8 mouse cellular contexts compared by ENCODE assay signal in the genomic region with DNA sequence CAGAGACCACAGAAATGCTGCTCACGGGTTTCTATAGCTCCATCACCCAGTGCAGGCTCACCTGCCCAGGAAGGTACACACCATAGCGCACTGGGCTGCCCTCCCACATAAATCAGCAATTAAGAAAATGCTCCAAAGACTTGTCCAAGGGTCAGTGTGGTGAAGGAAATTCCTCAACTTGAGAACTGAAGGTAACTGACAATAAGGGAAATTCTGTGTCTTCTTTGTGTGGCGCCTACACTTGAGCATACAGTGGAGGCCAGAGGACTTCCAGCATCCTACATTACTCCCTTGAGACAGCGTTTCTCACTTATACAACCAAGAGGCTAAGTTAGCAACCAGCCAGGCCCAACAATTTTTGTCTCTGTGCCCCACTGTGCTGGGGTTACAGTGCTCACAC. TPM values are rescaled to one million over a fixed set of nuclear protein-coding genes. Genes with fewer than 3 reads are reported as not detected.
A peak's percentile ranks its signal among the peaks of the same experiment; 100 is the strongest.
DNase-seq lines count a peak whose midpoint lies in the region; ATAC-seq and TF ChIP-seq lines count a peak whose summit lies in the region.

No protein-coding gene starts in this region.

- no peak for ATAC-seq in heart, embryonic 15.5 days (replicated peaks; ENCODE audit: insufficient number of reproducible peaks, insufficient read depth, low FRiP score, low read depth)
- ATAC-seq in hindbrain, embryonic 11.5 days (ENCODE audit: low FRiP score) = no peak

- H3K9ac ChIP-seq in heart, embryonic 15.5 days = peak overlapping the region; percentile 80
- peak overlapping the region; percentile 98 for H3K9ac ChIP-seq in MEL (ENCODE audit: control insufficient read depth, low read depth, low read length, poor library complexity, severe bottlenecking)
- H3K9ac ChIP-seq in hindbrain, embryonic 11.5 days (ENCODE audit: low read depth, low read length) = no peak overlapping the region

- peak overlapping the region; percentile 95 for H3K4me3 ChIP-seq in heart, embryonic 15.5 days
- H3K4me3 ChIP-seq in MEL (ENCODE audit: control insufficient read depth in 1 of 2, insufficient read depth in 1 of 2, low read depth in 2 of 2, low read length in 2 of 2) (peak overlapping the region; percentile 73 to 98), macrophage (ENCODE audit: inconsistent target) (peak overlapping the region; percentile 98)
- H3K4me3 ChIP-seq in hindbrain, embryonic 11.5 days (ENCODE audit: low read depth, low read length) = peak overlapping the region; percentile 84

- H3K4me1 ChIP-seq in heart, embryonic 15.5 days (replicated peaks) = peaks cover 21% of the 10 kb centered on the region
- H3K4me1 ChIP-seq in MEL (ENCODE audit: control insufficient read depth in 1 of 2, insufficient read depth in 2 of 2, low read length in 2 of 2) = peaks cover 3 to 14% of the 10 kb centered on the region in 2 experiments; a peak in 3 of 4 replicates
- H3K4me1 ChIP-seq in hindbrain, embryonic 11.5 days (replicated peaks; ENCODE audit: control insufficient read depth, insufficient read depth, low read length) = peaks cover 4% of the 10 kb centered on the region

- TF ChIP-seq EP300 in MEL (IDR thresholded peaks at IDR 0.05; ENCODE audit: low read depth in 1 of 2, low read length in 2 of 2) = no peak

- DNase-seq in heart, postnatal 4 days = no peak
- DNase-seq in MEL (ENCODE audit: low read depth, low spot score) = peak; percentile 22
- DNase-seq in hindbrain, embryonic 11.5 days (ENCODE audit: low spot score) = no peak
- no peak for DNase-seq in thymus, postnatal 25 days
- no peak for DNase-seq in left cerebral cortex, postnatal 36 days (ENCODE audit: low spot score in 2 of 2)
- no peak for DNase-seq in cerebellum, postnatal 4 days (ENCODE audit: low spot score in 2 of 2)

- no peaks in the 10 kb centered on the region for H3K9me3 ChIP-seq in heart, embryonic 15.5 days (replicated peaks)
- H3K9me3 ChIP-seq in MEL (replicated peaks; ENCODE audit: insufficient read depth, low read length) = no peaks in the 10 kb centered on the region
- no peaks in the 10 kb centered on the region for H3K9me3 ChIP-seq in hindbrain, embryonic 11.5 days (ENCODE audit: control insufficient read depth, low read length)

- no peaks in the 10 kb centered on the region for H3K27me3 ChIP-seq in heart, embryonic 15.5 days
- H3K27me3 ChIP-seq in MEL (ENCODE audit: control insufficient read depth in 1 of 2, insufficient read depth in 2 of 2, low read length in 2 of 2) = no peaks in the 10 kb centered on the region
- no peaks in the 10 kb centered on the region for H3K27me3 ChIP-seq in hindbrain, embryonic 11.5 days (ENCODE audit: control insufficient read depth, insufficient read depth, low read length)

- TF ChIP-seq POLR2A in MEL (IDR thresholded peaks at IDR 0.05; ENCODE audit: control insufficient read depth in 1 of 2, insufficient read depth in 1 of 2, low read depth in 1 of 2, low read length in 2 of 2, poor library complexity in 1 of 2) = no peak

- H3K36me3 ChIP-seq in heart, embryonic 15.5 days = peaks cover 6% of the 10 kb centered on the region; the same call in 1 of the 2 replicates
- peaks cover 8 to 14% of the 10 kb centered on the region in 2 experiments; a peak in 3 of 4 replicates for H3K36me3 ChIP-seq in MEL (ENCODE audit: control insufficient read depth in 1 of 2, insufficient read depth in 2 of 2, low read length in 2 of 2)
- no peaks in the 10 kb centered on the region for H3K36me3 ChIP-seq in hindbrain, embryonic 11.5 days (ENCODE audit: control insufficient read depth, insufficient read depth, low read length)
- H3K36me3 ChIP-seq in macrophage (ENCODE audit: inconsistent target) = peaks cover under 1% of the 10 kb centered on the region; the same call in 1 of the 2 replicates

- H3K79me2 ChIP-seq in MEL (ENCODE audit: control insufficient read depth, insufficient read depth, low read length, poor library complexity) (peaks cover 55% of the 10 kb centered on the region), macrophage (ENCODE audit: inconsistent target) (peaks cover 68% of the 10 kb centered on the region)

- no peak for TF ChIP-seq CTCF in MEL (IDR thresholded peaks at IDR 0.05 in 2 of 3, conservative IDR thresholded peaks at IDR 0.05 in 1 of 3; ENCODE audit: control insufficient read depth in 1 of 3, insufficient read depth in 1 of 3, low read depth in 2 of 3, low read length in 3 of 3, poor library complexity in 1 of 3, severe bottlenecking in 1 of 3)

- WGBS in heart, embryonic 15.5 days = 58% methylated on average over 4 of the region's 4 CpGs
- WGBS in hindbrain, embryonic 11.5 days = 84% methylated on average over 4 of the region's 4 CpGs
- WGBS in macrophage (ENCODE audit: missing documents) = 61% methylated on average over 4 of the region's 4 CpGs

- peak overlapping the region; percentile 82 for H3K4me2 ChIP-seq in heart, embryonic 15.5 days
- peak overlapping the region; percentile 37 for H3K4me2 ChIP-seq in hindbrain, embryonic 11.5 days (replicated peaks; ENCODE audit: low read depth, low read length)

- TF ChIP-seq RAD21 in MEL (IDR thresholded peaks at IDR 0.05; ENCODE audit: low read depth, low read length) = no peak

- intact Hi-C loops in left cerebral cortex, postnatal 36 days (cut with DNase I) = loop anchor here (5.0 kb wide), 2 partner anchors 61 to 111 kb away; partner anchors contain the start of genes Ccno and Cdc20b

- no peak overlapping the region for H3K27ac ChIP-seq in heart, embryonic 15.5 days
- H3K27ac ChIP-seq in MEL (ENCODE audit: control insufficient read depth, low read depth, low read length) = no peak overlapping the region
- no peak overlapping the region for H3K27ac ChIP-seq in hindbrain, embryonic 11.5 days (ENCODE audit: low read depth, low read length)
- no peak overlapping the region for H3K27ac ChIP-seq in macrophage

TF ChIP-seq in MEL, 35 proteins besides CTCF, POLR2A, EP300 and RAD21:
- no peak for TF ChIP-seq BHLHE40 (IDR thresholded peaks at IDR 0.05; ENCODE audit: borderline replicate concordance, low read depth, low read length)
- TF ChIP-seq E2F4 (IDR thresholded peaks at IDR 0.05; ENCODE audit: borderline replicate concordance, low read depth, low read length) = no peak
- no peak for TF ChIP-seq ETS1 (IDR thresholded peaks at IDR 0.05; ENCODE audit: low read depth, low read length)
TF ChIP-seq in MEL: peak in this region for 0.

RNA-seq across cellular contexts. Expression of gene Mtrex, which starts 1.2 kb away (rescaled TPM):
- 38.1 and 44.9 TPM in 2 replicates for polyA plus RNA-seq in heart, embryonic 15.5 days (2015; fragmentation: Nextera tagmentation; extraction: Ambion mirVana)
- total RNA-seq in heart, postnatal 4 days (2021) = 10 to 100 TPM; 29.5 to 33.1 TPM
- 55.1 and 57.4 TPM in 2 replicates for total RNA-seq in MEL (2012; rRNA removed)
- 10 to 100 TPM; 62.2 to 96.5 TPM for polyA plus RNA-seq in MEL (2012; ENCODE audit: insufficient read depth in 1 of 2, insufficient read length in 2 of 2, low read depth in 1 of 2, low replicate concordance in 2 of 2, missing spikeins in 1 of 2)
- polyA plus RNA-seq in hindbrain, embryonic 11.5 days (2014; fragmentation: Nextera tagmentation; extraction: Ambion mirVana) = 94.7 and 103 TPM in 2 replicates
- total RNA-seq in macrophage (2018; cell fraction: chromatin; rRNA removed) = 100 to 1,000 TPM in 22 of 26 experiments, 10 to 100 TPM in 4; 87.6 to 234 (median 120) TPM
- 10 to 100 TPM; 23.9 to 37.4 (median 29.6) TPM for total RNA-seq in macrophage (2018; cell fraction: cytosol; rRNA removed)
- total RNA-seq in macrophage (2018; cell fraction: nucleus; rRNA removed) = 100 to 1,000 TPM in 2 of 26 experiments, 10 to 100 TPM in 24; 49.4 to 124 (median 65.1) TPM
- polyA plus RNA-seq in macrophage (2018) = 27.0 to 43.6 TPM (median 39.7 TPM) in 3 replicates
- 10 to 100 TPM; 39.3 to 45.5 TPM for total RNA-seq in left cerebral cortex, postnatal 36 days (2021)

RNA-seq across cellular contexts. Expression of gene Dhx29, which starts 1.3 kb away (rescaled TPM):
- 15.0 and 15.1 TPM in 2 replicates for polyA plus RNA-seq in heart, embryonic 15.5 days (2015; fragmentation: Nextera tagmentation; extraction: Ambion mirVana)
- 10 to 100 TPM; 15.0 to 16.4 TPM for total RNA-seq in heart, postnatal 4 days (2021)
- 23.1 and 25.3 TPM in 2 replicates for total RNA-seq in MEL (2012; rRNA removed)
- polyA plus RNA-seq in MEL (2012; ENCODE audit: insufficient read depth in 1 of 2, insufficient read length in 2 of 2, low read depth in 1 of 2, low replicate concordance in 2 of 2, missing spikeins in 1 of 2) = 10 to 100 TPM; 26.7 to 41.2 TPM
- polyA plus RNA-seq in hindbrain, embryonic 11.5 days (2014; fragmentation: Nextera tagmentation; extraction: Ambion mirVana) = 33.5 and 42.3 TPM in 2 replicates
- 10 to 100 TPM in 21 of 26 experiments, 1 to 10 TPM in 5; 6.0 to 37.9 (median 19.8) TPM for total RNA-seq in macrophage (2018; cell fraction: chromatin; rRNA removed)
- 10 to 100 TPM in 11 of 26 experiments, 1 to 10 TPM in 15; 6.4 to 13.5 (median 9.9) TPM for total RNA-seq in macrophage (2018; cell fraction: cytosol; rRNA removed)
- 10 to 100 TPM in 16 of 26 experiments, 1 to 10 TPM in 10; 4.8 to 26.6 (median 11.4) TPM for total RNA-seq in macrophage (2018; cell fraction: nucleus; rRNA removed)
- polyA plus RNA-seq in macrophage (2018) = 8.2 to 17.3 TPM (median 15.4 TPM) in 3 replicates
- 10 to 100 TPM; 19.1 to 21.0 TPM for total RNA-seq in left cerebral cortex, postnatal 36 days (2021)
